Mouse (Mus musculus) heart, postnatal 0 days (tissue): ENCODE data around the gene Rab5if.

Experiments
- CTCF ChIP-seq: IDR thresholded peaks from 2 replicates; pipeline ENCODE4 v1.5.1; 2016; ENCODE audit warnings: antibody characterized with exemption, control low read depth, low read depth
- EP300 ChIP-seq: IDR thresholded peaks from 2 replicates; pipeline ENCODE4 v1.6.1; 2016; ENCODE audit warnings: antibody characterized with exemption, low read depth

- no peak for TF ChIP-seq EP300
- no peak for TF ChIP-seq CTCF
Observed at GRCm38 (mm10) chr2:156848526-156849182, 14.3 kb upstream of the Rab5if start.
